Mouse (Mus musculus): ENCODE results near the gene Gm37240.

DNA sequence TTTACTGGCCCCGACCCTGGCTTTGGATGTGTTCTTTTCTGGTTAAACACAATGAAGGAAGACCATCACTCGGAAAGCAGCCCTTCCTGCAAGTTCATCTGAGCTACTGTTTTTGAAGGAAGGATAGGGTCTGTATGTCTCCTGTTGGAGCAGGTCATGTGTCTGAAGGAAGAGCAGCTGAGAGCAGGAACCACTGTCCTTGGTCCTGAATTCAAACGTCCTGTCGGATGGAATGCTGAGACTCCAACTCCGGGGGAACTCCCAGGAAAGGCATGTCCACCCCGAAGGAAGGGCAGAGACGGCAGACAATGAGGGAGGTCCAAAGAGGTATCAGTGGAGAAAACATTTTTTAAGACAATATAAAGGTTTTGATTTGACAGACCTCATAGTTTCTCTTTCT, 741.8 kb downstream of the Gm37240 start:
- TF ChIP-seq CTCF (IDR thresholded peaks at IDR 0.05; ENCODE audit: borderline replicate concordance, extremely low read depth, insufficient read depth, insufficient read length) (no peak), POLR2A (IDR thresholded peaks at IDR 0.05; ENCODE audit: borderline replicate concordance, extremely low read depth, insufficient read depth, insufficient read length, poor library complexity, severe bottlenecking) (no peak)
